Mouse (Mus musculus) forebrain, embryonic 16.5 days (tissue): ENCODE data around the gene Smco1. TPM values are rescaled to one million over a fixed set of nuclear protein-coding genes. Genes with fewer than 3 reads are reported as not detected.
"Not testable (repeated sequence)": the region's sequence is repeated elsewhere in the genome, so short reads cannot be mapped to it uniquely, and the experiment has no call there.

Source experiments
- ATAC-seq: fragments of 200-750 bp; cut with Nextera tagmentation; 2 replicates; pipeline ENCODE4 v1.8.0; 2017; ENCODE audit warnings: mild to moderate bottlenecking, moderate library complexity
- H3K27ac ChIP-seq: fragments of 300-500 bp; sonication (generic); 2 replicates; pipeline ENCODE4 v1.5.1; 2014; ENCODE audit warnings: low read length, control low read depth
- H3K27me3 ChIP-seq: fragments of 300-500 bp; sonication (generic); replicated peaks from 2 replicates; pipeline ENCODE4 v1.6.1; 2014; ENCODE audit warnings: low read length; ENCODE audit not compliant: control insufficient read depth, insufficient read depth
- H3K36me3 ChIP-seq: fragments of 300-500 bp; sonication (generic); 2 replicates; pipeline ENCODE4 v1.6.1; 2014; ENCODE audit not compliant: control insufficient read depth, insufficient read depth
- H3K4me1 ChIP-seq: fragments of 300-500 bp; sonication (generic); replicated peaks from 2 replicates; pipeline ENCODE4 v1.6.1; 2014; ENCODE audit warnings: low read length; ENCODE audit not compliant: control insufficient read depth, insufficient read depth
- H3K4me2 ChIP-seq: fragments of 300-500 bp; sonication (generic); 2 replicates; pipeline ENCODE4 v1.6.1; 2014; ENCODE audit warnings: mild to moderate bottlenecking, low read length, control low read depth
- H3K4me3 ChIP-seq: fragments of 300-500 bp; sonication (generic); replicated peaks from 2 replicates; pipeline ENCODE4 v1.5.1; 2014; ENCODE audit warnings: mild to moderate bottlenecking, low read length, control low read depth
- H3K9ac ChIP-seq: fragments of 300-500 bp; sonication (generic); replicated peaks from 2 replicates; pipeline ENCODE4 v1.6.1; 2014; ENCODE audit warnings: low read depth, low read length, control low read depth
- H3K9me3 ChIP-seq: fragments of 300-500 bp; sonication (generic); 2 replicates; pipeline ENCODE4 v1.6.1; 2016; ENCODE audit warnings: low read length; ENCODE audit not compliant: control insufficient read depth
- WGBS: fragments of 180-500 bp; shearing (Covaris S2); extraction: QIAGEN DNeasy Blood & Tissue Kit; methylation state at CpG from one replicate; pipeline ENCODE4 v1.1.7; 2014; 5-methylcytosine and 5-hydroxymethylcytosine counted together
- polyA plus RNA-seq: library from polyadenylated mRNA; unstranded; fragments of >200 nt; fragmentation: Nextera tagmentation; extraction: Ambion mirVana; gene quantifications from 2 replicates; pipeline ENCODE4 v1.2.1, GENCODE M21; 2015

Gene Smco1
- polyA plus RNA-seq, result 0.17 TPM in 1 of 2 replicates, not detected in the other

DNA sequence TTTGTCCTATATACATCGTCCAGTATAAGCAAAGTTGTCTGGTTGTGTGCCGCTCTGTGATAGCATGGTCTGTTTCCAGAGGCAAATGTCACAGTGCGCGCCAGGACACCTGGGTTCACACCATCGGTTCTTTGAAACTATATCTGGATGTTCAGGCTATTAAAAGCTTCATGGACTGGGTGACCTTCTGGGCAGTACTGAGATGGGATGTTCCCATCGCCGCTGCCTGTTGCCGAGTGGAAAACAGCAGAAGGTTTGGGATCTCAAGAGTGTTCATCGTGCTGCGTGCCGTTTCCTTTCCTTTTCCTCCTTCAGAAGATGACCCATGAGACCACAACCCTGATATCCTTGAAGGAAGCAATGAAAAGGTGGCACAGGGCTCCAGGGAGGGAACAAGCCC, at the start of gene Smco1:
Gene Smco1 (plus strand): TSS at position 178 of the 400 bp plus-strand sequence.
- Histone ChIP-seq H3K36me3 (no peaks in the 10 kb centered on the region), H3K4me1 (no peaks in the 10 kb centered on the region), H3K27ac (no peak within 1 kb of the TSS), H3K9ac (no peak within 1 kb of the TSS), H3K27me3 (no peaks in the 10 kb centered on the region), H3K9me3 (no peaks in the 10 kb centered on the region), H3K4me3 (no peak within 1 kb of the TSS), H3K4me2 (no peak within 1 kb of the TSS)
- 89% methylated on average over 11 of the region's 11 CpGs for WGBS
- ATAC-seq, result no peak

DNA sequence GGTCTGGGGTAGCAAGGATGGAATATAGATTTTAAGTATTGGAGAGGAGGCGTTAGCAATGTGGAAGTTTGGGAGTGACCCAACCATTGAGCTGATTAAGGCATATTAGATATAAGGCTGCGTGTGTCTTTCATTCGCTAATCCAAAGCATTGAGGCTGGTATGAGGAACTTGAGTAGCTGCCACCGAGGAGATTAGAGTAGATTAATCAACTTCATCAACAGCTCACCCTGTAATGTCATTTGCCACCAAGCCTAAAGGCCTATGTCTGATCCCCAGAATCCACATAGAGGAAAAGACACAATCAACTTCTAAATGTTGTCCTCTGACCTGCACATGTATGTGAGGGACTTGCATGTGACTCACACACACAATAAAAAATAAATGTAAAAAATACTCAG, 49.5 kb upstream of the Smco1 start:
- H3K9me3 ChIP-seq, result no peaks in the 10 kb centered on the region
- H3K9ac ChIP-seq, result no peak overlapping the region
- no peaks in the 10 kb centered on the region for H3K4me1 ChIP-seq
- WGBS, result 77% methylated on average over 4 of the region's 4 CpGs
- H3K27ac ChIP-seq, result no peak overlapping the region
- no peak overlapping the region for H3K4me3 ChIP-seq
- ATAC-seq, result no peak
- no peaks in the 10 kb centered on the region for H3K27me3 ChIP-seq
- no peaks in the 10 kb centered on the region for H3K36me3 ChIP-seq
- H3K4me2 ChIP-seq, result no peak overlapping the region

DNA sequence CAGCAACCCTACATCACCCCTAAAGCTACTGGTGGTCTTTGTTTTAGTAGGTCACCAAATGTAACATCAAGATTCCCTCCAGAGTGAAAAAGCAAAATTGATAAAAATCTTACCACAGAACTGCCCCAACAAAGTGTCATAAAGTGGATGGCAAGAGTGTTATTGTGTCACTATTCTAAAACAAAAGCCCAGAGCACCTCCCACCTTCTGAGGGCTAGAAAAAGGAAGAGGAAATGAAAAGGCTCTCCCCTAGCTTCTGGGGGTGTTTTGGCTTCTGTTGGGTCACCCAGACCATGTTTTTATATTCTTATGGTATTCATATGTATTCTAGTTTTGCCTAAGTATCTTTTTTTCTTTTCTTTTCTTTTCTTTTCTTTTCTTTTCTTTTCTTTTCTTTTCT, 48.9 kb upstream of the Smco1 start:
- Histone ChIP-seq H3K27ac (no peak overlapping the region), H3K4me1 (no peaks in the 10 kb centered on the region), H3K36me3 (no peaks in the 10 kb centered on the region), H3K4me3 (no peak overlapping the region), H3K27me3 (no peaks in the 10 kb centered on the region), H3K9ac (no peak overlapping the region), H3K4me2 (no peak overlapping the region), H3K9me3 (no peaks in the 10 kb centered on the region)
- no peak for ATAC-seq

GRCm38 (mm10) chr16:32232050-32232449, 39.2 kb upstream of the Smco1 start:
- not testable (repeated sequence) for ATAC-seq, H3K27me3 ChIP-seq, H3K36me3 ChIP-seq, H3K9me3 ChIP-seq, H3K4me2 ChIP-seq, H3K4me1 ChIP-seq, H3K27ac ChIP-seq, H3K9ac ChIP-seq, H3K4me3 ChIP-seq
- WGBS, result 80% methylated on average over 3 of the region's 3 CpGs

GRCm38 (mm10) chr16:32237930-32238680, 33.2 kb upstream of the Smco1 start:
- WGBS, result 92% methylated on average over 19 of the region's 19 CpGs
- H3K27ac ChIP-seq, result no peak overlapping the region
- H3K9ac ChIP-seq, result no peak overlapping the region
- H3K4me3 ChIP-seq, result no peak overlapping the region
- no peaks in the 10 kb centered on the region for H3K9me3 ChIP-seq
- H3K4me2 ChIP-seq, result no peak overlapping the region
- no peaks in the 10 kb centered on the region for H3K27me3 ChIP-seq
- no peak for ATAC-seq
- no peaks in the 10 kb centered on the region for H3K4me1 ChIP-seq
- H3K36me3 ChIP-seq, result peaks cover 9% of the 10 kb centered on the region

DNA sequence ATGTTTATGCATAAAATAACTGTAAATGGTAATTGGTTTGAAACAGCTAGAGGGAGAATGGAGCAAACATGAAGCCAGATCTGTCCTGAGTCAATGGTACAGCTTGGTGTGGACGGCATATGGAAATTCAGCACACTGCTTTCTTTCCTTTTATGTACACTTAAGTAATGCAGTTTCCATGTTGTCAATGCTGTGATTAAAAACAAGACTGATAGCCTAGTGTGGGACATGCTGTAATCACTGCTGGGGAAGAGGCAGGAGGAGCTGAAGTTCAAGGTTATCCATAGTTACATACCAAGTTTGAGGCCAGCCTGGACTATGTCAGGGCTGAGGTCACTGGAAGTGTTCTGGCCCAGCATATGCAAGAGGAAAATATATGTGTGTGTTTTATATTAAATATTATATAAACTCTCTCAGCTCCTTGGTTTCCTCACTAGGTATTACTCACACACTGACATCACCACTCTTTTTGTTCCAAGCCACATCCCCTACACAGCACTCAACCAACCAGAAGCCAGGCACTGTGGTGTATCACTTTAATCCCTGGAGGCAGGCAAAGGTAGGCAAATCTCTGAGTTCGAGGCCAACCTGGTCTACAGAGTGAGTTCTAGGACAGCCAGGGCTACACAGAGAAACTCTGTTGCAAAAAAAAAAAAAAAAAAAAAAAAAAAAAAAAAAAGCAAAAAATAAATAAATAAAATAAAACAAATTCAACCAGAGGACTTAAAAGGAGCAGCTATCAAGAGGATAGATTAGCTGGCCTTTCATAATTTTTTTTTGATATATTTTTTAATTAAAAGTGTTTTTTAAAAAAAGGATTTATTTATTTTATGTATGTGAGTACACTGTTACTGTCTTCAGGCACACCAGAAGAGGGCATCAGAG, 31.6 kb upstream of the Smco1 start:
- Histone ChIP-seq H3K4me1 (peaks cover 5% of the 10 kb centered on the region), H3K4me2 (no peak overlapping the region), H3K9me3 (no peaks in the 10 kb centered on the region), H3K36me3 (peaks cover 8% of the 10 kb centered on the region), H3K9ac (no peak overlapping the region), H3K4me3 (no peak overlapping the region), H3K27me3 (no peaks in the 10 kb centered on the region), H3K27ac (no peak overlapping the region)
- no peak for ATAC-seq
- 91% methylated on average over 2 of the region's 2 CpGs for WGBS

- H3K4me2 ChIP-seq, result no peak overlapping the region
- no peak overlapping the region for H3K4me3 ChIP-seq
- WGBS, result 94% methylated on average over 3 of the region's 3 CpGs
- H3K9me3 ChIP-seq, result no peaks in the 10 kb centered on the region
- H3K4me1 ChIP-seq, result peaks cover 25% of the 10 kb centered on the region
- no peak overlapping the region for H3K9ac ChIP-seq
- ATAC-seq, result no peak
- no peaks in the 10 kb centered on the region for H3K27me3 ChIP-seq
- H3K36me3 ChIP-seq, result no peaks in the 10 kb centered on the region
- no peak overlapping the region for H3K27ac ChIP-seq
Observed at GRCm38 (mm10) chr16:32243901-32244300, 27.4 kb upstream of the Smco1 start.

DNA sequence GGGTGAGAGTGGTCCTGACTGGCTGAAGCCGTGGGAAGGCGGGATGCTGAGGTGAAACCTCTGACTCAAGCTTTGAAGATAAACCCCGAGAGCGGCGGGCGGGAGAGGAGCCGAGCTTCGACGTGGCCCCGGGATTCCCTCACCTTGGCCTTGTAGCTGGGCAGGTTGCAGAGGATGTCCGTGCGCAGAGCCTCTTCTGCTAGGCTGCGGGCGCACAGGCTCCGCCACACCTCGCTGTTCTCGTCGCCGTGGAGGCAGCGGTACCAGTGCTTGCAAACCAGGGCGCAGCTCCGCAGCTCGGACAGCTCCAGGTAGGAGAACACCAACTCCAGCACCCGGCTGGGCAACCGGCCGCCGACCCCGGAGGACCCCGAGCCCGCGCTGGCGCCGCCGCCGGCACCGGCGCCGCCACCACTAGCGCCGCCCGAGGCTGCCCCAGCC, 24.9 kb upstream of the Smco1 start:
- H3K4me2 ChIP-seq, result peak overlapping the region; percentile 63
- no peaks in the 10 kb centered on the region for H3K36me3 ChIP-seq
- peaks cover 25% of the 10 kb centered on the region for H3K4me1 ChIP-seq
- no peaks in the 10 kb centered on the region for H3K27me3 ChIP-seq
- H3K27ac ChIP-seq, result peak overlapping the region; percentile 89
- peak overlapping the region; percentile 86 for H3K9ac ChIP-seq
- H3K9me3 ChIP-seq, result no peaks in the 10 kb centered on the region
- WGBS, result 0% methylated on average over 41 of the region's 41 CpGs
- no peak; the same call in 1 of the 2 replicates for ATAC-seq
- peak overlapping the region; percentile 68 for H3K4me3 ChIP-seq

DNA sequence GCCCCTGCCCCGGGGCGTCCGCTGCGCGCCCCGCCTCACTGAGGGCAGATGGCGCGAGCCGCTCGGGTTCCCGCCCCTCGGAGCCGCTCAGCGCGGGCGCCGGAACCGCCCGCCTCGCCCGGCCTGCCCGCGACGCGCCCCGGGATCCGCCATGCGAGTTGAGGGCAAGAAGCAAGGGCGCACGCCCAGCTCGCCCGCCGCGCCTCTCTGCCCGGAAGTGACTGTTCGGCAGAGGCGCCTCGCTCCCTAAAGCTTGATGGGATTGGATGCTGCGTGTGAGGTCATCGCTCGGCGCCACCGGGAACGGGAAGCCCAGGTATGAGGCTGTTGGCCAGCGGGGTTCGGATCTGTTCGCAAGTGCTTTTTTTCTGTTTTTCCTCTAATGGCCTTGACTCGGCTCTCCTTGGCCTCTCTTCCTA, 24.3 kb upstream of the Smco1 start, which contains the start of the genes Fbxo45 and Wdr53:
Gene Fbxo45 (minus strand): TSS at position 207 of the 419 bp plus-strand sequence.
Gene Wdr53 (plus strand): TSS at position 276 of the 419 bp plus-strand sequence.
- Histone ChIP-seq H3K9me3 (no peaks in the 10 kb centered on the region), H3K27ac (peak within 1 kb of the TSS; percentile 89), H3K4me2 (peak within 1 kb of the TSS; percentile 89), H3K9ac (peak within 1 kb of the TSS; percentile 86), H3K36me3 (no peaks in the 10 kb centered on the region), H3K4me1 (peaks cover 25% of the 10 kb centered on the region), H3K27me3 (no peaks in the 10 kb centered on the region), H3K4me3 (peak within 1 kb of the TSS; percentile 68)
- WGBS, result 0% methylated on average over 44 of the region's 48 CpGs
- ATAC-seq, result peak; percentile 100
